Mouse (Mus musculus): ENCODE measurements around the gene Nos2.
"Not testable (repeated sequence)": the region's sequence is repeated elsewhere in the genome, so short reads cannot be mapped to it uniquely, and the experiment has no call there.

The Nos2 gene

DNA sequence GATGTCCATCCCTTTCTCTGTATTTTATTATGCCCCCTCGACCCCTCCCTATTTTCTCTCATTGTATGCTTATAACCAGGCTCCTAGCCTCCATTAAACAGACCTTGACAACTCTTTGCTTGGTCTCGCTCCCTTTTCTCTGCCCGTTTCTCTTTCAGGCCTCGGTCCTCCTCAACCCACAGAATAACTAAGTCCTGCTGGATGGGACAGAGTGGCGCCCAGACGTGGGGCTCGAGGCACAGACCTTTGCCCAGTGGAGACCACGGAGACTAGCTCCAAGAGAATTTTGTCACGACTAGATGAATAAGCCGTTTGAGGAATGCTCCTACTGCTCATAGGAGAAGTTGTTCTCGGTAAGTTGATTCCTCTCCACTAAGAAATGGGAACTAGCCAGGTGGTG is 68.6 kb downstream of the Nos2 start:
- DNase-seq (ENCODE audit: low spot score in 2 of 2) = not testable (repeated sequence)

DNA sequence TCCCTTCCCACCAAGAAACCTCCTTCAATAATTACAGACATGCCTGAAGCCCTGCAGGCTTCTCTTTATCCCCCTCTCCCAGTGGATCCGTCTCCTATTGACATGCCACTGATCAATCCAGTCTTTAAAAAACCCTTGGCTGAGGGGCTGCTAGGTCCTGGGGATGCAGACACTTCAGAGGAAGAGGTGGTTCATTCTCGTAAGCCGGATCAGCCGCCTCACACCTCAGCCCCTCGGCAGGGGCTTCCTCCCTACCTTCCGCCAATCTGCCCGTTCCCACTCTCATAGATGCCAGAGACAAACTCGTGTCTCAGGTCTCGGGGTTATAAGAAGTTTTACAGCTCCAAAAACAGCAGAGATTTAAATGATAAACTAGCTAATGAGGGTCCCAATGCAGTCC is 69.5 kb downstream of the Nos2 start:
- no peak for DNase-seq (ENCODE audit: low spot score in 2 of 2)

DNA sequence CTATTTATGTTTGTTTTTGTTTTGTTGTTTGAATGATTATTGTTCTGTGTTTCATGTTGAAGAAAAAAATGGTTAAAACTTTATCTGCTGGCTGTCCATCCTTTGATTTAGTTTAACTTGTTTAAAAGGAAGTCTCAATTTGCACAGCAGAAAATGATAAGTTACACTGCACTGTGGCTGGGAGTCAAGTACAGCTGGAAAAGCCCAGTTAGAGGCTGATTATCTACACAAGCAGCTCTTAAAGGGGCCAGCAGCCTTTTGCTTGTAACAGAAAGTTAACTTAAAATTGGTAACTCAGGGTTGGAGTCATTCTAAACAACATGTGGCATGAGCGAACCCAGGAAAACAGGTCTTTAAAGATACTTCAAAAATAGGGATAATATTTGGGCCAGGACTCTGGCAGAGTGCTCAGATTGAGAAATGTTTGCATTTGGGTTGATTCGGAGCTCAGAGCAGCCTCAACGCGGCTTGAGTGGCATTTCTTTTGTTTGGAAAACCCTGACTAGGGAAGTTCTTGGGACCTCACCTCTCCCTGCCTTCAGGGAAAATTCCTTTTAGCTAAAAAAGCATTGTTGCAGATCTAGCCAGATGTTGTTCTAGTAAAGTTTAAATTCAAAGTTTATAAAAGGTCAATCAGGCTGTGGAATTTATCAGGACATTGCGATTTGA is 70.4 kb downstream of the Nos2 start:
- DNase-seq (ENCODE audit: low spot score in 2 of 2) = not testable (repeated sequence)

GRCm38 (mm10) chr11:78999118-78999517 is 78.5 kb downstream of the Nos2 start:
- no peak for DNase-seq (ENCODE audit: low spot score in 2 of 2)

GRCm38 (mm10) chr11:79001871-79002270 is 81.3 kb downstream of the Nos2 start:
- DNase-seq (ENCODE audit: low spot score in 2 of 2) = no peak

- DNase-seq (ENCODE audit: low spot score in 2 of 2) = no peak
Measured at GRCm38 (mm10) chr11:79002551-79002951, 82.0 kb downstream of the Nos2 start.

DNA sequence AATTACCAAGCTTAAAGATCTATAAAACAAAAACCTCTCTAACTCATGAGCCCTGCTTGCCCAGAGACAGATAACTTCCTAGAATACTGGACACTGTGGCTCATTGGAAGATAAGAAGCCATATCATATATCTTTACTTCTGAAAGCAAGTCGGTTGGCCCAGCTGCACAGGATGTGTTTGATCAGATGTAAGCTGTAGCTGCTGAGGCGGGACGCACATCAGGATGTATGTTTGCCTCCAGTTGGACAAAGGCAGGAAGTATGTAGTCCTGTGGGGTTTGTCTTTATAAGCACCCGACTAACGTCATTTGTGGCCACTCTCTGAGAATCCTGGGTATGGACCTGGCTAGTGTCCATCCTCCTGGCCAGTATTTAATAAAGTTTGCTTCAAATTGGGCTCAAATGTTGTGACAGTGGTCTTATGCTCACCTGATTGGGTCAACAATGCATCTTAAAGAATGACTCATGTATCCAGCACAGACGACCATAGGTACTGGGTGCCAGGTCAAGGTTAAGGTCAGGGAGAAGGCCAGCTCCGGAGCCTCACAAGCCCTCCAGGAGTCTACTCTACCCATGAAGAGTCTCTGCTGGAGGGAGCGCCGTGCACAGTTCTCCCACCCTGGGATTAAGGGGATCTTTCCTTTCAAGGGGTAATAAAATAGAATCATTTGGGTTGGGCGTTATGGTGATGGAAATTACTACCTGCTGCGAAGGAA is 82.6 kb downstream of the Nos2 start:
- DNase-seq (ENCODE audit: low spot score in 2 of 2) = no peak

DNA sequence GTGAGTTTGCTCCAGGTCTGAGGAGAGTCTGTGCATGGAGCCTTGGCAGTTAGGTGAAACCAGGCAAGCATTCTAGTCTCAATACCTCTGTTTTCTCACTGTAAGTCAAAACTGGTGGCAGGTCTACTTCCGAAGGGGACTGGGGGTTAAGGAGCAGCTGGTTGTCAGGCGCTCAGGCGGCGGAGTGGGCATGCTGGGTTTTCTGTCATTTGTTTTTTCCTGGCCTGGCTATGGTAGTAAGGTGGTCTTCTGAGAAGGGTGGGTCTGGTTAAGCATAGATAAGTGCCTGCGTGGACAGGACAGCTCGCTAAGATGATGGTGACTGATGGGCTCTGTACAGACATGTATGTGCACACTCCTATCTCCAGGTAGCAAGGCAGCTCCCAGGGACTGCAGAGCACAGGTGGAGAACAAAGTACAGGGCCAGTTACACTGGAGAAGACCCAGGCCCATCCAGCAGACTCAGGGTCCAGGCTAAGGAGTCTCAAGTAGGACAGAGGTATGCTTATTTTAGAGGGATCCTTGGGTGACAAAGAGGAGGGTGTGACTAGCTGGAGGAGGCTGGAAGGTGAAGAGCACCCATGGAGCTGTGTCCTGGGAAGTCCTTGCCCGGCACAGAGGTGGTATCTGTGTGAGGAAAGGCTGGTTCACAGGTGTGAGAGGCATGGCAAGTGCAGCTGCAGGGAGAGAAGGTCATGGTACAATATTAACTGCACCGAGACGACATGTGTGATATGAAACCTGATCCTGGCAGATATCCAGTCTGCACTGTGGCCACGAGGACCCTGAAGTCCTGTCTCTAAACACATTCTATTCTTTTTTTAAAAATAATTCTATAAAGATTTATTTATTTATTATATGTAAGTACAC is 83.4 kb downstream of the Nos2 start:
- no peak for DNase-seq (ENCODE audit: low spot score in 2 of 2)

DNA sequence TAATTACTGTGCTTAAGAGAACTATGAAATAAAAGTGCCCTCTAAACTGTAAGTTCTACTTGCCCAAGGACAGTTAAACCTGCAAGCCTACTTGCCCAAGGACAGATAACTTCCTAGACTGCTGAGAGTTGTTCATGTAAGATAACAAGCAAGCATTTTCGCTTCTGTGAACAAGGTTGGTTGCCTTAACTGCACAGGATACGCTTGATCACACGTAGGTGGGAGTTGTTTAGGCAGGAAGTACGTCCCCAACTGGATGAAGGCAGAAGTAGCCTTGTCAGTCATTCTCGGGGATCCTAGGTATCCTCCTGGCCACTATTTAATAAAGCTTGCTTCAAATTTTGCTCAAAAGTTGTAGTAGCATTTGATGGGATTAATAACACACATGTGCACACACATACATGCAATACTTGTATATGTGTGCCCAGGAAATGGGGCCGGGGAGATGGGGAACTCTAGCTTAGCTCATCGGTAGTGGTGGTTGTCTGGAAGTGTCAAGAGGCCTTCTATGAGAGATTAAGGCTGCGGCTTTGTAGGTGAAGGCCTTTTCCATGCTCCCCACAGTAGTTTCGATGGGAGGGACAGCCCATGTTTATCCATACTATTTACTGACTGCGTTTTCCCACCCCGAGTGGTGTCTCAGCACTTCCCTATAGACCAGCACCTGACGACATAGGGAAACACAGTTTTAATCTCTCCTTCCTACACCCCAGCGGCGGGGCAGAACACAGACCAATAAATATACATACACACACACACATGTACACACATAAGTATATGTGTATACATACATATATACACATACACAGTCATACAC is 85.2 kb downstream of the Nos2 start:
- DNase-seq (ENCODE audit: low spot score in 2 of 2) = no peak

DNA sequence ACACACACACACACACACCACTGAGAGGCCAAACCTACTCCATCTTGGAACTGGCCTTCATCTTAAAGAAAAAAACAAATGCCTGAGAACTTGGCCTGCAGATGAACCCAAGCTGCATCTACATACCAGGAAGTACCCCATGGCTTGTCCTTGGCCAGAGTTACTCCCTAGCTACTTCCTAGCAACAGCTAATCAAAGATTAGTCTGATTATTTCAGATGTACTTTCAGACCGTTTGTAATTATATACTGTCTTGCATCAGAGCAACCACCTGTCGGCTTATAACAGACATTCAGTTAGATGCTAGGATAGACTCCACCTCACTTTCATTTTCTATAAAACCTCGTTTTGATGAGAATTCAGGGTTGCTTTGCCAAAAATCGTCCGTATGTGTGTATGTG is 85.8 kb downstream of the Nos2 start:
- no peak for DNase-seq (ENCODE audit: low spot score in 2 of 2)

- DNase-seq (ENCODE audit: low spot score in 2 of 2) = not testable (repeated sequence)
Measured at GRCm38 (mm10) chr11:79007356-79007755, 86.8 kb downstream of the Nos2 start.

DNA sequence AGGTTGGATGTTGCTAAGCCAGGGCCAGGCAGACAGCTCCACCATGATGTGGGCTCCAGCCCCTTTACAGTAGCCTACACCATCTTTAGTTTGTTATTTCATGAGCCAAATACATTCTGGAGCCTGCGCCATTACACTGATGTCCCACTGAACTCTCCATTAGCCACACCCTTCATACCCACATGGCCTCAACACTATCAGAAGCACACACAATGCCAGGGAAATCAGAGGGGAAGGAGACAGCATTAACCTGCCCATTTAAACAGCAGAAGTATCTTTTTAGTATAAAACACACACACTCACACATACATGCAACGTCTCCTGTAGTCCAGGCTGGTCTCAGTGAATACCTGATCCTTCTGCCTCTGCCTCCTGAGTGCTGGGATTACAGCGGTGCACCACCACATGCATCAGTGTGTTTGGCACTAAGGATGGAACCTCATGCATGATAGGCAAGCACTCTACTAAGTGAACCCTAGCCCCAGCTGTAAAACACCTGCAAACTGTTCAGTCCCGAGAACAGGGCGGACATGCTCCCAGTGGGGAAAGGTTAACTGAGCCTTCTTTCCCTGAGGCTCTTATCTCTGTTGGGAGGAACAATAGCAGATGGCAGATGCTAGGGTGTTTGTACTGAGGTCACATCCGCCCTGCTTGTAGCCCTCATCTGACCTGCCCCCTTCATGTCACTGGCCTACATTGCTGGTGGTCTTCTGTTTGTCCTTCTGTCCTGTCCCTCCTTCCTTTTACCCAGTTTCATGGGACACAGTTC is 87.6 kb downstream of the Nos2 start:
- DNase-seq (ENCODE audit: low spot score in 2 of 2) = no peak

DNA sequence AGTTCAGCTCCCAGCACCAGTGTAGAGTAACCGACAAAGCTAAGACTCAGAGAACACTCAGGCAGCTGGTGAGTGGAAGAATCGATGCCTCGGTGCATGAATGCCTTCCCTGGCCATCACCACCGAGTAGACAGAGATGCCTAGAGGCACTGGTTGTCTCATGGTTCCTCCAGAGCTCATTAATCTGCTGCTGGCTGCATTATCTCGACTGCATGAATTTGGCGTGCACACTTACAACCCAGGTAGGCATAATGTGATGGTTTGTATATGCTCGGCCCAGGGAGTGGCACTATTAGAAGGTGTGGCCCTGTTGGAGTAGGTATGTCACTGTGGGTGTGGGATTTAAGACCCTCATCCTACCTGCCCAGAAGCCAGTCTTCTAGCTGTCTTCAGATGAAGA is 88.3 kb downstream of the Nos2 start:
- DNase-seq (ENCODE audit: low spot score in 2 of 2) = no peak
